Mouse (Mus musculus) heart, postnatal 10 days (tissue): ENCODE results near the gene Rprd1b. TPM values are rescaled to one million over a fixed set of nuclear protein-coding genes. Genes with fewer than 3 reads are reported as not detected.
A peak's percentile ranks its signal among the peaks of the same experiment; 100 is the strongest.

Experiments
- DNase-seq, 2 experiments: peaks; one replicate each; pipeline ENCODE4 v3.0.0; 2021
- intact Hi-C: fragments of 180-260 bp; cut with DNase I; formaldehyde crosslinking; loops from one replicate; pipeline ENCODE4 v1.15.1; 2025
- total RNA-seq, 2 experiments: library from RNA; stranded (reverse); gene quantifications; 2 replicates each; pipeline ENCODE4 v1.2.3; 2021

The Rprd1b gene
- total RNA-seq, 2 experiments from 2014 or later, result 30.0 to 32.4 TPM

DNA sequence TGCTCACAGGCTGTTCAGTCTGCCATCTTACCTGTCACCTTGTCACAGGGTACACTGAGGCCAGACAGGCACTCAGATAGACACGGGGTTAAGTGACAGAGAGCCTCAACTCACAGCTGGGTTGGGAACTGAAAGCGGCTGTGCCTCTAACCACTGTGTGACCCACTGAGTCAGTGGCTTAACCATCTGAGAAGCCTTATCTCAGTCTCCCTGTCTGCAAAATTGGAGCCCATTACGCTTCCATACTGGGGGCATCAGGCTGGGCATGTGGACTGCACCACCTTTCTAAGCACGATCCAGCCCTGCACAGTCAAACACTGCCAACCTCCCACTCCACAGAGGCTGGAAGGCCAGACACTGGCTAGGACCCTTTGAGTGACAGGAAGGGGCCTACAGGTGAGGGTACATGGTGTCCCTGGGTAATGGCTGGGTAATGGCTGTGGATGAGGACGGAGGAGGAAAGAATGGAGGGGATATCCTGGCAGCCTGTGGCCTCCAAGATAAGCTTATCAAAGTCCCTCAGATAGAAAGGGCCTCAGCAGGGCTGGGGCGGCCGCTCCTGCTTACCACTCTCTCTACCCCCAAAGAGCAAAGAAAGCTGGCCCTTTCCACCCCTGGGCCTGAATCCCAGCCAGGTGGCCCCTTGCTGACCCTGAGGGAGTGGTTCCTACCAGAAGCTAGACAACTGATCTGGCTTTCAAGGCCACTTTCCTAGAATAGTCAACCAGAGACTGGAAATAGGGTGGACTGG, 113.6 kb downstream of the Rprd1b start:
- intact Hi-C loops, result no loop called here

DNA sequence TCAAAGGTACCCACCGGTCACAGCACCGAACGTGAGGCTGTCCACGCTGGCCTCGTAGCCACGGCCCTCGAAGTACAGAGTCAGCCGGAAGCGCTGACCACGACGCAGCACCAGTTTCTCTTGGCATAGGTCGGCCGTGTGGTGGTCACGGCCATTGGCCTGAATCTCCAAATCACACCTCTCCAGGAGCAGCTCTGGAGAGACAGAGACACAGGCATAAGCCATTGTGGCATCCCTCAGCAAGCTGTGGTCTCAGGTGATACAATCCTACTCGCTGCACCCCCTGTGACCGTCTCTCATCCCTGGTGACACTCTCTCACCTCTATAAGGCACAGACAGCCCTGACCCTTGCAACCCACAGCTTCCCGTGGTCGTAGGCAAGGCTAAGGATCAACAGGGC, 114.7 kb downstream of the Rprd1b start:
- no peak for DNase-seq
- intact Hi-C loops, result no loop called here

More for the DNA sequence above, 113.6 kb downstream of the Rprd1b start:
- peak; percentile 71 to 81 for DNase-seq

DNA sequence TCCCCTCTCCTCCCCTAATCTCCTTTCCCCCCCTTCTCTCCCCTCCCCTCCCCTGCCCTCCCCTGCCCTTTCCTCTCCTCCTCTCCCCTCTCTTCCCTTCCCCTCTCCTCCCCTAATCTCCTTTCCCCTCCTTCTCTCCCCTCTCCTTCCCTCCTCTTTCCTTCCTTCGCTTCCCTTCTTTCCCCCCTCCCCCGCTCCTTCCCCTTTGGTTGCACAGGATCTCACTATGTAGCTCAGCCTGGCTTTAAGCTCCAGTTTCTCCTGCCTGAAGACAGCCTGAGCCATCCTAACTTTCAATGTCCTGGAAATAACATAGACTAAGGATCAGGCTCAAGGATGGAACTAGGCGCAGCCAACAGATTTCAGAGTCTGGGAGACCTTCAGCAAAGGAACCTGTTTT, 115.5 kb downstream of the Rprd1b start:
- intact Hi-C loops, result no loop called here
- DNase-seq, result no peak

DNA sequence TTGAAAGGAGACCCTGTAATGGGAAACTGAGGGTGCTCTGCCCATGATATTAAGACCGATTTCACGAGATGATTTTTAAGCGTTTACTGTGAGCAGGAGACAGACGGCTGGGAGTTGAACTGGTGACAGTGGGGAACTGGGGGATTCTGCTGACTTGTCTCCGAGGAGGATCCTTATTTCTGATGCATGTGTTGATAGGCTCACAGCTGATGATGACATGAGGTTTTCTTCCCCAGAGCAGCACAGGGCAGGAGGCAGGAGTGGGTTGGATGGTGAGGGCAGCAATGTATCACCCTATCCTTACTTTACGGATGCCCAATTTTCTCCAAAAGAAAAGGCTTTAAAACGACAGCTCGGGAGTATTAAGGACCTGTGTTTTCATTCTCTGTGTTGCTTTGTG, 116.0 kb downstream of the Rprd1b start:
- DNase-seq, result no peak
- intact Hi-C loops, result no loop called here

DNA sequence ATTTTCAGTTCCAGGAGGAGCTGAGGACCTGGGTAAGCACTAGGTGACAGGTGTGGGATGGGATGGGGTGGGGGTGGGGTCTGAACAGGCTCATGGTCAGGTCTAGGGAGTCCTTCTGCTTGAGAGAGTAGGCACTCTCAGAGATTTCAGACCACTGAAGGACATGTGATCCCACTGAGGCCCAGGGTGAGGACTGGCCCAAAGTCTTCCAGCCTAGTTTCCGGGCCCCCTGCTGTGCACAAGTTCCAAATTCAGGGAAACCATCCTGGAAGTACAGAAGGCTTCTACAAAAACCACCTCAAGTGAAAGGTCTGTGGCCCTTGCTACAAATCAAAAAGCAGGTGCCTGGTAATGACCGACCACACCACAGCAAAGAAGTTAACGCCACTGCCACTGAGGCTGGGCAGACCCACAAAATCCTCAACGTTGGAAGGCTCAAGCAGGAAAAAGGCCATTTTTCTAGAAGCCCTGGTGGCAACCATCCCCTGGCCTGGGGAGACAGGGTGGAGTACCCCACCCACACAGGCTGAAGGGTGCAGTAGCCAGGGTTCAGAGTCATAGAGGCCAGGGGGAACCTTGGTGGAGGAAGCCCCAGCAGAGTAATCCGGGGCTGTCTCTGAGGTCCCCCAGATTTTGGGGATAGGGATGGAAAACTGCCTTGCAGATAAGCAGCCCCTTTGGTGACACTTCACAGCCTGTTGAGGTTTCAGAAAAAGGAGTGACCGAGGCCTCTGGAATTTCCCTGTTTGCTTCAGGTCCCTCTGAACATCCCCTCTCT, 116.6 kb downstream of the Rprd1b start:
- intact Hi-C loops, result loop anchor here (1.0 to 5.0 kb wide), 3 partner anchors 57 to 98 kb away; no protein-coding TSS in a partner anchor
- DNase-seq, result no peak

DNA sequence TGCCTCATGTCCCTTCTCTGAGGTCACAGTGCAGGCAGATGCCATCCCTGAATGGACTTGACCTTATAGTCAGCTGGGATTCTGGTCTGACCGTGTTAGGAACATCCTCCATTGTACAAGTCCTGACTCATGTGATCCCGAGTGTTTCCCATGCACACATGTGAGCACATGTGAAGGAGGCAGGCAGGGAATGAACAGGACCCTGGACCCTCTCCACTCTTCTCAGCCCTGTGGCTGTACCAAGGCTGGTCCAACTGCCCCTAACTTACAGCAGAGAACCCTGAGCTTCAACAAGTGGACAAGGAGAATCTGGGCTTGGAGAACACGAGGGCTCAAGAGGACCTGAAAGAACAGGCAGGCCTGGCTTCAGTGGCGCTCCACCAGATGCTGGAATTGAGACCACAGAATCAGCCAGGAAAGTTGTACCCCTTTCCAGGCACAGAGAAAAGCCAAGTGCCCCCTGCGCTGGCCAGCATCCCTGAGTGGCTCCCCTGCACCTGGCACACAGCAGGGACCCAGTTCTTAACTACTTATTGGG, 117.3 kb downstream of the Rprd1b start:
- peak in 1 of 2 experiments; percentile 39 for DNase-seq

DNA sequence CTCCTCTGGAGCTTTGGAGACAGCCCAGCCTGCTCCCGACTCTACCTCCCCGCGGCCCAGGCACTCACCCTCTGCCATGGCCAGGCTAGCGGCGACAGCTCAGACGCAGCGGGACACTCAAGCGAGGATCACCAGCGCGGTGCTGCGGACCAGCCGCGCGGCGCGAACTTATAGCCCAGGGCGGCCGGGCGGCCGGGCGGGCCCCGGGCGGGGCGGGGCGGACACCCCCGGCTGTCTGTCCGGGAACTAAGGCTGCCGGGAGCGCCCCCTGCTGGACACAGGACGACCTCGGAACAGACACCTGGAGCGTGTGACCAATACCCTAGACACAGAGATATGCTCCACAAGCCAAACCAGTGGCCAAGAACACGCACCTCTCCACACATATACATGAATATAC, 117.9 kb downstream of the Rprd1b start, which contains the start of gene Tgm2:
Tgm2 (minus strand) TSS at position 214 of the 400 bp plus-strand sequence.
- intact Hi-C loops, result loop anchor here (1.0 to 5.0 kb wide), 3 partner anchors 39 to 99 kb away; no protein-coding TSS in a partner anchor
- DNase-seq, result peak; percentile 95

More for the DNA sequence above, 117.3 kb downstream of the Rprd1b start:
- intact Hi-C loops, result loop anchor here (1.0 to 5.0 kb wide), 4 partner anchors 38 to 98 kb away; no protein-coding TSS in a partner anchor

DNA sequence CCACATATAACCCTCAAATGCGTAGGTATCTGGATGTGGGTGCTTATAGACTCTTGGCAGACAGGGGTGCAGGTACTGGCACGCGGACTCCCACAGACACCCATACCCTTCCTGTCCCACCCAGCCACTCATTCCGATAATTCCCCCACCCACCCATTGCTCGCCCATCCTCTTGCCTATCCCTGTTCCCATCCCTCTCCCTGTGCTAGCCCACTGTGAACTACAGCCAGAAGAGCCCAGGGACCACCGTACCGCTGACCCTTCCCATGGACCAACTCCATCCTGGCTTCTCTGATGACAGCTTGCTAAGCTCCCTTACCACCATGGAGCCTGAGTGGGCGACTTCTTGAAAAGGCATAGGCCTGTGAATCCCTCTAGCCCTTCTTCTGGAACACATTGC, 118.7 kb downstream of the Rprd1b start:
- DNase-seq, result no peak
- intact Hi-C loops, result loop anchor here (1.0 to 5.0 kb wide), 3 partner anchors 40 to 100 kb away; no protein-coding TSS in a partner anchor

DNA sequence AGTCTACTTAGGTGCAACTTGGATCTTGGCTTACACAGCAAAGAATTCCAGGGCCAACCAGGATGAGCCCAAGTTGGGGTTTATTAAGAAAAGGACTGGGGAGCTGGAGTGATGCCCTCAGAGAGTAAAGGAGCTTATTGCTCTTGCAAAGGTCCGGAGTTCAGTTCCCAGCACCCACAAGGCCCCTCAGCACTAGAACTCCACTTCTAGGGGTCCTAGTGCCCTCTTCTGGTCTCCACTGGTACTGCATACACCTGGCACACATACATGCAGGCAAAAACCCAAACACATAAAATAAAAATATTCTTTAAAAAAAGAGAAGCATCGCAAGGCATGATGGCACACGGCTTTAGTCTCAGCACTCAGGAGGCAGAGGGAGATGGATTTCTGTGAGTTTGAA, 122.8 kb downstream of the Rprd1b start:
- no peak for DNase-seq
- intact Hi-C loops, result no loop called here

DNA sequence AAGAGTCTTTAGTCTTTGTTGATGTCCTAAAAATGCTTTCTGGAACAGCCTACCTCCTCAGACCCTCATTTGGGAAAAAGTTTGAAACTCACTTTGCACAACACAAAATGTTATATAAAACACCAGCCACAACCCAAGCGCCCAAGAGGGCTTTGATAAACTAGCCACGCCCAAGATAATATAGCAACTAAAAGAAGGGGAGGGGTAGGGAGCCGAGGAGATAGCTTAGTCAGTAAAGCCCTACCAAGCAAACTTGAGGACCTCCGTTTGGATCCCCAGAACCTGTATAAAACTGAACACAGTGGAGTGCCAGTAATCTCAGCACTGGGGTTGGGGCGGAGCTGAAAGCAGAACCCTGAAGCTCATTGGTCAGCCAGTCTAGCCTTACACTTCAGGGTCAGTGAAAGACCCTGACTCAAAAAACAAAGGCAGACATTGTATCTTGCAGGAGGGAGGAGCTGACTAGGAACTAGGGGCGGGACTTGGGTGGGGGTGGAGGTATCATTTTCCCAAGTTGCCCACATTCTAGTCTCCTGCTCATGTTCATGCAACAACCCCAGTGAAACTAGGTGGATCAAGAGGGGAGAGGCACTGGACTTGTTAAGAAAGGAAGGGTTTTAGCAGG, 124.5 kb downstream of the Rprd1b start:
- intact Hi-C loops, result no loop called here
- DNase-seq, result no peak

DNA sequence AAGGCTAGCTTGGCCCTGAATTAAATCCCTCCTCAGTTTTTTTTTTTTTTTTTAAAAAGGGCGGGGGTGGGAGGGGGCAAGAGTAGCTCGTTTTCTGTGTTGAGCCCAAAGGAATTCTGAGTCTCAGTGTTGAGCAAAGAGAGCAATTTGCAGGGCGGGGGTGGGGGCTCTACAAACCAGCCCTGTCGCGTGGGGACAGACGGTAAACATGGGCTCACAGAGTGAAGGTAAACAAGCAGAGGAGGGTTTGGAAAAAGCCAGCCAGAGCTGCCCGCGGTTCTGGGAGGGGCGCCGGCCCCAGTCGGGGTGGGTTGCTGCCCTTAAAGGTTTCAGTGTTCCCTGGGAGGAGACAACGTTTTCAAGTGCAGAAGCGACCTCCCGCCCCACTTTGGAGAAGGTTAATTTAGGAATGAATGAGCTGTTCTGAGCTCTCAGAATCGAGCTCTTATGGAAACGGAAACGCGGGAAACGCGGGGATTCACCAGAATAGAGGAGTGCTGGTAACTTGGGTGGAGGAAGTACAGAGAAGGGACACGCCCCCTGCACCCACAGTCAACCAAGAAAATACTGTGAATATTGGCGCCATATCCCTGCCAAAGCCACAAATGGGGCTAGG, 125.5 kb downstream of the Rprd1b start:
- intact Hi-C loops, result no loop called here
- no peak for DNase-seq

DNA sequence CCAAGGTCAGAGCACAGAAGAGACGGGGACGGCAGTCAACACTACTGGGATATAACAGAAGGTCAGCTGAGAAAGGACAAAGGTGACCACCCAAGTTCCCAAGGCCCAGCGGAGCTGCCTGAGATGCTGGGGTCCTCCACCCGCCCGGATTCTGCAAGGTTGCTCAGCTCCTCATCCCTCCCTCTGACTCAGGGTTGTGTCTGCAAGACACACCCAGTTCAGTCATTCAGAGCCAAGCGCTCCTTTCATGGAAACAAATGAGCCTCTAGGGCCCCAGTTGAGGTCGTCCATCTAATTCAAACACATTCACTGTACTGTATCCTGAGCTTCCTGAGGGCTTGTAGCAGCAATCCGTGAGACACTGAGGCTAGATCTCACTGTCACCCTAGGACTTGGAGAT, 126.3 kb downstream of the Rprd1b start:
- DNase-seq, result no peak
- intact Hi-C loops, result no loop called here

DNA sequence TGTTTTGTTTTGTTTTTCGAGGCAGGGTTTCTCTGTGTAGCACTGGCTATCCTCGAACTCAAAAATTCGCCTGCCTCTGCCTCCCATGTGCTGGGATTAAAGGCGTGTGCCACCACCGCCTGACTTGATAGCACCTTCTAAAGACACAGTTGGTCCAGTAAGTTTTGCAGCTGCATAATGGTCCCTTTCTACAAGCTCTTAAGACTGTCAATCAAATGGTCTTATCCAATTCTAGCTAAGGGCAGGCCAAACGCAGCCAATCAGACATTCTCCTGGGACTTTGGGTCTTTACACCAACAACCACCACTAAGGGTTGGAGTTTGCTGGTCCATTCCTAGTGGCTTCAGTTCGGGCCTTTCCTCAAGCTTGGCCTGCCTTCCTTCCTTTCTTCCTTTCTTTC, 126.8 kb downstream of the Rprd1b start:
- intact Hi-C loops, result no loop called here

DNA sequence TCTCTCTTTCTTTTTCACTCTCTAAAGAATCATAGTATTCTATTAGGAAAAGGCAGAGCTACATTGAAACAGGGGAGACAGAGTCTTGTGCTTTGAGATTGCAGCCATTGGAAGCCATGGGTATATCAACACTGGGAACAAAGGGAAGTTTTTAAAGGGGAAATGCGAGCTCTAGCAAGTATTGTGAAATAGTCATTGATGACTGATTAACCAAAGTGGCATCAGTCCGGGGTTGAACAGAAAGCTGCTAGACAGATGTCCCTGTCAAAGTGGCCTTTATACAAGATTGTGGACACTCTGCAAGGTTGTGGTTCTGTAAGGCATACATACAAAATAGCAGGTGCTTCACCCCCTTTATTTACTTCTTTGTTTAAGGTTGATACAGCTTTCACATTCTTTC, 127.3 kb downstream of the Rprd1b start:
- intact Hi-C loops, result no loop called here
- DNase-seq, result no peak

More for the DNA sequence above, 126.8 kb downstream of the Rprd1b start:
- no peak for DNase-seq

DNA sequence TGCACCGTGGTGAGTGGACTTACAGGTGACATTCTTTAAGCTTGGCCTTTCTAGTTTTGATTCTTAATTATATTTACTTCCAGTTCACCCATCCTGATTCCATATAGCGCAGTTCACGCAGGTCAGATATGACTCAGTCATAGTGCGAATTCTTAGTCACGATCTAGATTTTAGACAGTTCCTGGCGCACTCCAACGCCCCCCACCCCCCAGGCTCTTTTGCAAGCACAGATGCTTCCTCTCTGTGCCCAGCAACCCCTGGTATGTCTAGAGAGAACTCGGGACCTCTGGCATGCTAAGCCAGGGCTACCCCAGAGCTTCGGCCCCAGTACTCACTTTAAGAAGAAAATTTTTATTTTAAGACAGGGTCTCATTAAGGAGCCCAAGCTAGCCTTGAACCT, 128.2 kb downstream of the Rprd1b start:
- intact Hi-C loops, result no loop called here
- no peak for DNase-seq

DNA sequence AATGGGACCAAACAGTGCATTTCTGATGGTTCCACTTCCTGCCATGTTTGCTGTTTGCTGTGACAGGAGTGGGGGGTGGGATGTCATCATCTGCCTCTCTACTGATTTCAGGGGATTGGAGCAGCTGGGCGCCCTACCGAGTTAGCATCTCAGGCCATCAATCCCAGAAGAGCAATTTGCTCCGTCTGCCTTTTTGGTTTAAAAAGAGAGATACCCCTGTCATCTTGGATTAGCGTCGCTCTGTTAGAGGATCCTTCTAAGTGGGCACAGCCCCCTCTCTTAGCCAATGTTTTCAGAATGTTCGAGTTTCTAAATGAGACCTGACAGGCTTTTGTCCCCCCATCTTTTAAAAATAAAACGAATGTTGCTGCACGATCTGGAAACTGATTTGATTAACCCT, 129.4 kb downstream of the Rprd1b start:
- DNase-seq, result no peak
- intact Hi-C loops, result no loop called here

DNA sequence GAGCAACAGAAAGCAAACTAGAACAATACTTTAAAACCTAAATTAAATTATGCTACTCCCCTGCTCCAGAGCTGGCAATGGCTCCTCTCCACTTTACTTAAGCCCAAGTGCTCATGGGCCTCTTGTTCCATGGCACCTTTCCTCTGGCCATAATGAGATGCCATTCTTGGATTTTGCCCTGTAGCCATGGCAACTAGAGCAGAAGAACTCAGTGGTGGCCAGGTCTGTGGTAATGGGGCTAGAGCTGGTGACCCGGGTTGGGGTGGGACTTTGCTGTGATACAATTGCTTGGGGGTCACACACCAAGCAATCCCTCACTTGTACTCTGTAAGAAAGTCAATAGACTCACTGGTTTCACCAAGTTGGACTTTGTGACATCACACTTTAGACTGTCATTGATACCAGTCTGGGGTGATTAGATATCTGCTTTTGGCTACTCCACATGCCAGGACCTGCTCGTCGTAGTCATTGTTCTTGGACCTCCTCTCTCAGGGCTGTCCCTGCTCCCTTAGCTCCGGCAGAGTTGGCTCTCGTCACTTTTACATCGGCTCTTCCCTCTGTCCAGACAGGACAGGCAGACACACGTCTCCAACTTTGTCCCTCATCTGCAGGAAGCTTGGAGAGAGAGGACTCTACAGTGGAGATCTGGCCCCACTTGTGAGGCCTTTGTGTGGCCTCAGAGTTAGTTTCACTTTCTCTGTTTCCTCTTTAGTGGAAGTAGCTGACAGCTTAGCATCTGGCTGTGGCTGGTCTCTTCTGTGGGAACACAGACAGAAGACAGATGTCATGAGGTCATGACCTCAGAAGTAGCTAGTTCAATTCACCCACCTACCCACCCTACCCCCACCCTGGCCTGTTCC, 131.3 kb downstream of the Rprd1b start:
- peak; percentile 60 to 63 for DNase-seq

DNA sequence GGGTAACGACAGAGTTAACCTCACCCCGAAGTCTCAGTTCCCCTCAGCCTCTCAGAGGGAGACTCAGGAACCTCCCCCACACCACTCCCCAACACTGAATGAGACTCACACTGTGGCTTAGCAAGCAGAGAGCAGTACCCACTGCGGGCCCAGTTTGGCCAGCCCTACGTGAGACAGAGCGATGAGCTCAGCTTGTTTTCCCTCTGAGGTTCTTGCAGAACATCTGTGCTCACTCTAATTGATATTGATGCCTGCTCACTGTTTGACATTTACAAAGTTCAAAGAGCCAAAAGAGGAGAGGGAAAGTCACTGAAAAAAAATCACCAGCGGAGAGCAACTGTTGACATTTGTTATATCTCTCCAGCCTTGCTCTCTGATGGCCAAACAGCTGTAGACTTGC, 133.5 kb downstream of the Rprd1b start:
- intact Hi-C loops, result no loop called here
- DNase-seq, result peak in 1 of 2 experiments; percentile 22

More for the DNA sequence above, 131.3 kb downstream of the Rprd1b start:
- intact Hi-C loops, result no loop called here

DNA sequence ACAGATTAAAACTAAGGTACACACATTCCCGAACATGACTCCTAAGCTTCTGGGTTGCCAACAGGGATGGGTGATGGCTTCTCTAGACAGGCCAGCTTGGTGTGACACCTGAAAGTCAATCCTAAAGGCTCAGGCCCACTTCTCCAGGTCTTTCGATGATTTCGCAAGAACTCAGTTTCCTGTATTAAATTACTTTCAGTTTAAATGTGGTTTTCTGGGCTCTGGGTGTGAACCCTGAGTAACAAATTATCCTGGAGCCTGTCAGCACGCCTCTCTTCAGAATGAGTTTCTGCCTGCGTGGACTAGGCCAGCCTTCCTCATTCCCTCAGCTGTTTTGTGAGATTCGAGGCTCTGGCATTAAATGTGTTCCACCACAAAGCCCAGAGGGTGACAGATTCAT, 134.7 kb downstream of the Rprd1b start:
- no peak for DNase-seq
- intact Hi-C loops, result no loop called here
